Mouse (Mus musculus): Measurements from ENCODE around the gene Scarb1.

DNA sequence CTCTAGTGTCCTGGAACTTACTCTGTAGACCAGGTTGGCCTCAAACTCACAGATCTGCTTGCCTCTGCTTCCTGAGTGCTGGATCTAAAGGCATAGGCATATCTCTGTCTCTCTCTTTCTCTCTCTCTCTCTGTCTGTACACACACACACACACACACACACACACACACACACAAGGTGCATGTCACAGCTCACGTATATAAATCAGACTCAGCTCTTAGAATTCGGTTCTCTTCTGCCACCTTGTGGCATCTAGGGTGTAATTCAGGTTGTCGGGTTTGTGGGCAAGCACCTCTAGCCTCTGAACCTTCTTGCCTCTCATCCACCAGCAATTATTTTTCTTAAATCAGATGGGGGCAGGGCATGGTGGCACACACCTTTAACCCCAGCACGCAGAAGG lies 27.7 kb upstream of the Scarb1 start:
- TF ChIP-seq POLR2A (IDR thresholded peaks at IDR 0.05; ENCODE audit: control insufficient read depth, low read depth, low read length) (no peak), CTCF (IDR thresholded peaks at IDR 0.05; ENCODE audit: control insufficient read depth, insufficient read depth, insufficient replicate concordance, low read depth, low read length) (peak; percentile 19; the same call in 1 of the 2 replicates)
